Mouse (Mus musculus) left cerebral cortex, adult 18-20 months (tissue): ENCODE data around the gene Snx15. TPM values are rescaled to one million over a fixed set of nuclear protein-coding genes. Genes with fewer than 3 reads are reported as not detected.
"Not testable (repeated sequence)": the region's sequence is repeated elsewhere in the genome, so short reads cannot be mapped to it uniquely, and the experiment has no call there.

Experiments used
- DNase-seq, 2 experiments: peaks; one replicate each; pipeline ENCODE4 v3.0.0; 2021 to 2022; ENCODE audit warnings: low spot score in 2 of 2, mixed read lengths in 1 of 2
- long read RNA-seq, 2 experiments: library from polyadenylated mRNA; stranded (forward); transcript quantifications; one replicate each; pipeline ENCODE4 v2.0.0; 2021
- total RNA-seq, 2 experiments: library from RNA; stranded (reverse); gene quantifications; 2 replicates each; pipeline ENCODE4 v1.2.3; 2021

The Snx15 gene
- 10 to 100 TPM; 41.6 to 44.8 TPM for total RNA-seq
- long read RNA-seq, experiment 1, transcript Snx15-201 (8 exons, 1,635 nt), result major isoform, 48 of 62 reads
- long read RNA-seq, experiment 1, partial matches to known transcripts, result 4 of 62 reads
- long read RNA-seq, experiment 1, other reads (novel, unspliced or antisense), result 10 of 62 reads
- long read RNA-seq, experiment 2, transcript Snx15-201 (8 exons, 1,635 nt), result major isoform, 46 of 57 reads
- long read RNA-seq, experiment 2, partial matches to known transcripts, result 2 of 57 reads
- long read RNA-seq, experiment 2, other reads (novel, unspliced or antisense), result 9 of 57 reads

DNA sequence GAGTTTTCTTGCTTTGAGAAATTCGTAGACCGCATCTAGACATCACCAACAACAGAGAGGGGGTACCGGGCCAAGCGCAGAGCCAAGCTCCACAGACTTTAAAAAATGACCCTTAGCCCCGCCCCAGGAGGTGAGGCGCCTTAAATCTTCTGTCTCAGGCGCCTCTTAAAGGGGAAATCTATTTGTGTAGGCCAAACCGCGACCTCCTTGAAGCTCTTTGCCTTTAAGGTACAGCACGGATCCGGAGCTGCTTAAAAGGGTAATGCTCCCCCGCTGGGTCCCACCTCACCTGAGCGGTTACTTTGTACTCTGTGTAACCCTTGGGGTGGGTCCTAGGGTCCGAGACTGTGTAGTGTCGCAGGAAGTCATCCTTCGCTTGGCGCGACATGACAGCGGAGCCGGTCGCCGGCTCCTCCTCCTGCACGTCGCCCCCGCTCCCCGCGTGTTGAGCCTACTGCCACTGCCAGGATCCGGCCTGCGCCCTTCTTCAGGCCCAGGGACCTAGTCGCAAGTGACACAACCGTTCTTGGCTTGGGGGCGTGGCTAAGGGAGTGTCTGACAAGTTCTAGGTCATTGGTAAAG, at the start of gene Snx15:
Gene Snx15 (minus strand): TSS at position 545 of the 582 bp plus-strand sequence.
- DNase-seq, result peak; percentile 93 to 94

DNA sequence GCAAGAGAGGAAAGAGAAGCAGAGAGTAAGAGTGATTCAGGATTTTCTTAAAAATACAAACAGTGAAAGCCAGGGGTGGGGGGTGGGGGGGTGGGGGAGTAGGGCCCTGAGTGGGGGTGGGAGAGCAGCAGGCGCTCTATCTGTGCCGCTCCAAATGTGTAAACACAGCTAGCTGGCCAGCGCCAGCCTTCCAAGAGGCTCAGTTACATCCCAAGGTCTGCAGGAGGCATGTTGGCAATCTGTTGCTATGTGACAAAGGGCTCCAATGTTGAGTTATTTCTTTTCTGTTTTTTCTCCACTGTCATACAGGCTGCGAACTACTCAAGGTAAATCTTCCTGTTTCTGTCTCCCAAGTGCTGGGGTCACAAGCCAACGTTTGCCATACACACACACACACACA, 46.7 kb upstream of the Snx15 start:
- DNase-seq, result no peak

DNA sequence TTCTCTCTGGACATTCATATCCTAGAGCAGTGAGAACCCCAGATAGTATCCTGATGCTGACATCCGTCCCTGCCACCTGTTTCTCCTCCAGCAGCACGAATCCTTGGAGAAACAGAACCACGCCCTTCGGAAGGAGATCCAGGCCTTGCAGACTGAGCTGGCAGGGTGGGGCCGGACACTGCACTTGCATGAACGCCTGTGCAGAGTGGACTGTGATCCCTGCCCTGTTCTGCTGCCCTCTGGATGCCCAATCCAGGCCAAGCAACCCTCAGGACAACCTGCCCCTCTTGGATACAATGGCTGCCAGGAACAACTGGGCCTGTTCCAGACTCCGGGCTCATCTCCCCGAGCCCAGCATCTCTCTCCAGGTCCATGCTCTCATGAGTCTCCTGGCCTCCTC, 43.1 kb upstream of the Snx15 start:
- no peak for DNase-seq

DNA sequence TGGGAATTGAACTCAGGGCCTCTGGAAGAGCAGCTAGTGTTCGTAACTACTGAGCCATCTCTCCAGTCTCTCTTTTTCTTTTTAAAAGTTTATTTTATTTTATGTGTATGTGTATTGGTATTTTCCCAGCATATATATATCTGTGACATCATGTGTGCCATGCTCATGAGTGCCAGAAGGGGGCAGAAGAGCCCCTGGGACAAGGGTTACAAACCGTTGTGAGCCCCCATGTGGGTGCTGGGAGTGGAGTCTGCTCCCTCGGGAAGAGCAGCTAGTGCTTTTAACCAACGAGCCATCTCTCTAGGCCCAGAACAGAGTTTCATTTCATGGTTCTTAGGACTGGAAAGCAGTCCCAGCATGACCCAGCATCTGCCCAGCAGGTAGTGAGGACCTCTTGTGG, 38.6 kb upstream of the Snx15 start:
- no peak for DNase-seq

DNA sequence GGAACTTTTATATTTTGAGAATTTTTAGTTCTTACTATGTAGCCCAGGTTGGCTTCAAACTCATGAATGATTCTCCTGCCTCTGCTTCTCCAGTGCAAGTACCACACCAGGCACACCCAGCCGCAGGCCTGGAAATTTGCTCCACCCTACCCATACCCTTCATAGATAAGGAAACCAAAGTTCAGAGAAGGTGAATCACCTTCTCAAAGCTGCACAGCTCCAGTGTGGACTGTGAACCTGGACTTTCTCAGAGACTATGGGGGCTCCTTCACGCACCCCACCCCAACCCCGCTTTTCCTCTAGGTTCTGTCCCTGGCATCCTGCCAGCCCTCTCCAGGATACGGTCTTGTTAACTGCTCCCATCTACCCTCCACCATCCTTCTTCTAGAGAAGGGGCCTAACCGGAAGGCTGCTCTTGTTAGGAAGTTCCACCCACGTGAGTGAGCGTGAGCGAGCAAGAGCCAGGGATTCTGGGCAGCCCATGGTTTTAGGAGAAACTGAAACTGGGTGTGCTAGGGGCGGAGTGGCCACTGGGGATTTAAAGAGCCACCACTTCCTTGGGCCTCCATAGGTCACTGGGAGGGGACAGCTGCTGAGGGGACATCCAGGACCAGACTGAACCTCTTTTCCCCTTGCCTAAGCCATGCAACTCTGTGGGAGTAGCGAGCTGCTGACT, 35.9 kb upstream of the Snx15 start:
- no peak for DNase-seq

DNA sequence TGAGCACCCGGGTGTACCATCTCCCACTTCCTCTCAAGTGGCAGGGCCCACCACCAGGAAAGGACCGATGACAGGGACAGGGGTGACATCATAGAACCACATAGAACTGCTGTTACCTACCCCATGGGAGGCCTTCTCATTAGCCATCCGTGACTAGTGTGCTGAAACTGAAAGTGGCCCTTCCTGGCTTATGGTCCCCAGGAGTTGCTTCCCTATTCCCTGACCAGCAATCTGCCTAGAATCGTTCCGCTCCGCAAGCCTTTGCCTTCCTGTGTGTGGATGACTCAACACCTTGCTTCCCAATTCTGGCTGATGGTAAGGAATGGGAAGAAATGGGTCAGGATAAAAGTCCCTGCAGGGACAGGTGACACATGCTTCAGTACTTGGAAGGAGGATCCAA, 29.1 kb upstream of the Snx15 start:
- DNase-seq, result no peak

DNA sequence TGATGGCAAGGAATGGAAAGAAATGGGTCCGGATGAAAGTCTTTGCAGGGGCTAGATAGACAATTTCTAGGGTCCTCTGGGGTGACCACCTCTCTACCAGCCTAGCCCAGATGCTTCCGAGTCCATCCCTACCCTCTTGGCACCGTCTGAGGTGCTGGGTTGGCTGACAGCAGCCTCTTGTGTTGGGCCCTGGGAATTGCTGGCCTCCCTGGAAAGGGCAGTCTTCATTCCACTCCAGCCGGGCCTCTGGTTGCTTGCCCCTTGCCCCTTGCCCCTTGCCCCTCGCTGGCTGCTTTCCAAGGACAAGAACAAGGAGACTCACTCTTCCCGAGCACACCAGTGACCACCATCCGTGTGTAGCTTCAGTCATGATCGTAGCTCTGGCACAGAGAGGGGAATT, 28.3 kb upstream of the Snx15 start:
- DNase-seq, result no peak

DNA sequence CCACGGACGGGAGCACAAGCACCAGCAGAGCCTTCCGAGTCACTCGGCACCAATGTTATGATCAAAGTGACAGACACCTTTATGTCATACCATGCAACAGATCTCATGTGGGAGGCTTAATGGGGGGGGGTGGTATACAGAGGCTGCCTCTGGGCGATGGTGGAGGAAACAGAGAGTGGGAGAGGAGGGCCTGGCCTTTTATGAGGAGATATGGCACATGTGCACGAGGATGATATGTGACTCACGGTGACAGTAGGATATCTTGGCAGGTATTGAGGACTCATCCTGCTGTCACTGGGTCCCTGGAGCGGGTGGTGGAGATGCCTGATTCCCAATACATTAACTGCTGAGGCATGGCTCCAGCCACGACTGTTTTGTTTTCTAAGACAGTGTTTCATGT, 27.1 kb upstream of the Snx15 start:
- DNase-seq, result no peak

DNA sequence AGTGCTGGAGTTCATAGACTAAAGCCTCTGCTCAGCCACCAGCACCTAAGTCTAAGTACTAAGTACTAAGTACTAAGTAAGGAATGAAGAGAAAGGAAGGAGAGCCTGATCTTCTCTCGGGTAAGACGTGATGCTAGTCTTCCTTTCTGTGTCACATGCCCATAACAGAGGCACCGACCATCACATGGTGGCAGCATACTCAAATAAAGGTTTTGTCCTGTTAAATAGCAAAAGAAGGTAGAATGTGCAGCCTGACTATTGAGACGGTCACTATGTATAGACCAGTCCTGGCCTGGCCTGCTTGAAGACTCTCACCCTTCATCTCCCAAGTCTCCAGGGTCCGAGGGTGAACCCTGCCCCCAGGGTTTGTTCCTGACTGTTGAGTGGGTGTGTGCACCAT, 16.7 kb upstream of the Snx15 start:
- no peak for DNase-seq

DNA sequence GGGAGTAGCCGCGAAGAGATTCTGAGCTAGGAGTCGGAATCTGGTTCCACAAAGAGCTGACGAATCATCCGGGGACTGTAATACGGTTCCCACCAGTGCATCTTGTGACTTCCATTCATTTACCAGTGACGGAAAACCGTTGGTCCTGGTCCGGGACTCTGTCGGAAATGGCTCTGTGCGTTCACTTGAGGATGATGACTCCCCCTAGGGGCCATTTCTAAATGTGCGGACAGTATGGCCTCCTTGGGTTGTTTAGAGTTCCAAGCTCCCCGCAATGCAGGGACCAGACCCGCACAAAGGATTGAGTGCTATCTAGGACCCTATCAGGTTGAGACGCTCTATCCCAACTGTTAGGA, 13.3 kb upstream of the Snx15 start, which contains the start of gene Arl2:
Gene Arl2 (minus strand): TSS at position 155 of the 356 bp plus-strand sequence.
- peak; percentile 74 to 76 for DNase-seq

DNA sequence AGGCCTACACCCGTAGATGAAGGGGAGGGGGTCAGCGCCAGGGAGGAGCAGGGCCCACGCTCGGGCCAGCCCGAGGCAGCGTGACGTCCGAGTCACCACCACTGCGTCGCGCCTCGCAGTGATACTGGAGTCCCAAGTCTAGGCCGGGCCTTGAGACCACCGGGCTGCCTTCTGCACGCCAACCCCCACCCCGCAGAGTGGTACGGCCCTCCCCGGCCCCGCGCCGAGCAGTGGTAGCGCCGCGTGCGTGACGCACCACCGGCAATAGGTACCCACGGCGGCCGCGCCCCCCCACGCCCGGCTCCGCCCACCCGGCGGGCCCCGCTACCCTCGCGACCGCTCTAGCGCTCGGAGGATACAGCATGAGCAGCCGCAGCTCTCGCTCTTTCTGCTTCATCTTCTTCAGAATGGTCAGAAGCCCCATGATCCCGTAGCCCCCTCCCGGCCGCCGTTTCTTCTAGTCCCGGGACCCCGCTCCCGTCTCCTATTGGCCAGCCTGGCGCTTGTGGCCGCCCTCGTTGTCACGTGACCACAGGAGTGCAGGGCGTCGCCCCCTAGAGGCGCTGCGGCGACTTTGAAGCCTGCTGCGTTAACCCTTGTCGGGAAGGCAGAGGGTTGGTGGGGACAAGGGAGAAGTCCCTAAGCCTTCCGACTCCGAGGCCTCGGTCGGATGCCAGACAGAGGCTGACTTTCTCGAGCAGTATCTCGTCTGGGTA, 12.7 kb upstream of the Snx15 start, which contains the start of gene Batf2:
Gene Batf2 (plus strand): TSS at position 306 of the 716 bp plus-strand sequence.
- DNase-seq, result peak; percentile 87 to 91

DNA sequence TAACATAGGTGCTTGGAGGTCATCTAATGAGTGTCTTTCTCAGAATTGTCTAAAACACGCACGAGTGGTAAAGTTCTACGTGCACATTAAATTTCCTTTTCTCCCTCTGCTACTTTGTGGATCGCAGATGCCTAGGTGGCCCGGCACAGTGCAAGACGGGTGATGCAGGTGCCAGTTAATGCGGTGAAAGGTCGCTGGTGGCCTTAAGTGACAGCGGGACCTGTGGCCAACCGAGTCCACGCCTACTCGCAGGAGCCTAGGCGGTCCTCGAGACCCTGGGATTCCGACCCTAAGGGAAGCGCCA, 12.2 kb upstream of the Snx15 start:
- DNase-seq, result no peak

DNA sequence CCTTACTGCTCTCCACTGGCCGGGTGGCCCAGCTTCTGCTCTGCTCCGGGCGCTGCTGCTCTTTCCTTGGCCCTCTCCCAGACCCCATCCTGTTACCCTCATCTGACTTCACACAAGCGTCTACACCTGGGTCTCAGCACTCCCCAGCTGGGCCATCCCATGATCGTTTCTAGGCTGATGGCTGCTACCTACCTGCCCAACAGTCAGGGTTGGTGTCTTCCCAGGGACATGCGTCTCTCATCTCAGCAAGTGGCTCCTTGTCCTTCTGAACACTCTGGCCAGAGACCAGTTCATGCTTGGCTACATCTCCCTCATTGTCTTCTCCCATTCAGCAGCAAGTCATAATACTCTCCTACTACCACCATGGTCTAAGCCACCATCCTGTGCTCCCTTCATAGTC, 11.6 kb upstream of the Snx15 start:
- no peak for DNase-seq

DNA sequence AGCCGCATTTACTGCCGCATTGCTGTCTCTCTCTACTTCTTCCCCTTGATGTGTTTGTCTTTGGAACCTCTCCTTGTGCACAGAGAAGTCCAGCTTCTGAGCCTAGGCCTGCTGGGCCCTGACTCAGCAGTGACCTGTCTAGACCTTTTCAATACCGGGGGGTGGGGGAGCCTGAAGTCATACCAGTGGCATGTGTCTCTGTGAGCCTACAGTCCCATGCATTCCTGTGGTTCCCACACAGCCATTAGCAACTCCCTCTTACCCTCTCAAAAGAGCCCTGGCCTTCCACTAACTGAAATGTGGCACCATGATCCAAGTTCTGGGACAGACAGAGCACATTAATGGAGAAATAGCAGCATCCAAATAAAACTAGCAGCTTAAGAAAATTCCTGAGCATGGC, 8.3 kb upstream of the Snx15 start:
- DNase-seq, result no peak

DNA sequence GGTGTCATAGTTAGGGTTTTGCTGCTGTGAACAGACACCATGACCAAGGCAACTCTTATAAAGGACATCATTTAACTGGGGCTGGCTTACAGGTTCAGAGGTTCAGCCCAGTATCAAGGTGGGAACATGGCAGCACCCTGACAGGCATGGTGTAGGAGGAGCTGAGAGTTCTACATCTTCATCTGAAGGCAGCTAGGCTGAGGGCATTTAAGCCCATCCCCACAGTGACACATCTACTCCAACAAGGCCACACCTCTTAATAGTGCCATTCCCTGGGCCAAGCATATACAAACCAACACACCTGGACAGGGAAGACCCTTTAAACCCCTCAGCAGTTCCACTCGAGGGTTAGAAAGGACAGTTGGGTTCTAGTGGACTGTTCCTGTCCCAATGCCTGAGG, 5.1 kb upstream of the Snx15 start:
- DNase-seq, result not testable (repeated sequence)

DNA sequence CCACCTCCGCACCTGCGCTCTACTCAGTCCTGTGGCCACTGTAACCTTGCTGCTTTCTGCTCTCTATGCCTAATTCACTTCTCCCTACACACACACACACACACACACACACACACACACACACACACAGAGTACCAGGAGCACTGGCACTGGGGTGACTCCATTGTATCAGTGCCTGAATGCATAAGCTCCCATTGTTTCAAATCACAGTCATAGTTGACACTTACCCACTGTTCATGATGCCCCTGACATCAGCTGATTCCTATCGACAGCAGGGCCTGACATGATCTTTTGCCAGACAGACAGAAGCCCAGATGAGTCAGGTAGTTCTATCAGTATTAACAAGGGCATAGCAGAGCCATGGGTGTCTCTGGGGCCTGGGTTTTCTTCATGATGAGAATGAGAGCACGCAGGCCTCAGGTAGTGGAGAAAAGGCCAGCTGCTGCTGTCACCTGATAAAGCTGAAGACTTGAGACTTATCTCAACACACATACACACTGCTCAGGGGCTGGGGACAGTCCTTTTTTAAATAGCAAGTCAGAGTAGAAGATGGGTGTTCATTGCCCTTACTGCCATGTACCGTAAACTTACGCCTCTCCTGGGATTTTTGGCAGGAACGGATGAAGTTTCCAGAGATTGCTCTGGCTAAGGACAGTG, 4.2 kb upstream of the Snx15 start:
- DNase-seq, result no peak

DNA sequence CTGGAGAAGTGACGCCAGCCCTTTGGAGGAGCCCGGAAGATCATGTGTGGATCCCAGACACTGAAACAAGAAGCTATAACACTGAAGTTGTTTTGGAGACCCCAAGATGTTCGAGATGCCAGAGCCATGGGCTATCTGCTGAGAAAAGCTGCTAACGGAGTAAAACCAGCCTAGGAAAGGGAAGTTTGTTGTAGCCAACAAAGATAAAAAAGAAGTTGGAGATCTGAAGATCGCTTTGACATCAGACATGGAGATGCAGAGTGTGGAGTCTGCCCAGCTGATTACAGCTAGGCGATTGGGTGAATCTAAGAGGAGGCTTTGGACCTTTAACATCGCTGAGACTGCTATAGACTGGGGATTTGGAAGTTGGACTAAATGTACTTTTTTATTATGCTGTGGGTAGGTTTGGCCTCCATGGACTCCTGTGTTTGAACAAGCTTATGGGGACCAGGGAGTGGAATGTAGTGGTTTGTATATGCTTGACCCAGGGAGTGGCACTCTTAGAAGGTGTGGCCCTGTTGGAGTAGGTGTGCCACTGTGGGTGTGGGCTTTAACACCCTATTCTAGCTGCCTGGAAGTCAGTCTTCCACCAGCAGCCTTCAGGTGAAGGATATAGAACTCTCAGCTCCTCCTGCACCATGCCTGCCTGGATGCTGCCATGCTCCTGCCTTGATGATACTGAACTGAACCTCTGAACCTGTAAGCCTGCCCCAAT, 2.5 kb upstream of the Snx15 start:
- not testable (repeated sequence) for DNase-seq

DNA sequence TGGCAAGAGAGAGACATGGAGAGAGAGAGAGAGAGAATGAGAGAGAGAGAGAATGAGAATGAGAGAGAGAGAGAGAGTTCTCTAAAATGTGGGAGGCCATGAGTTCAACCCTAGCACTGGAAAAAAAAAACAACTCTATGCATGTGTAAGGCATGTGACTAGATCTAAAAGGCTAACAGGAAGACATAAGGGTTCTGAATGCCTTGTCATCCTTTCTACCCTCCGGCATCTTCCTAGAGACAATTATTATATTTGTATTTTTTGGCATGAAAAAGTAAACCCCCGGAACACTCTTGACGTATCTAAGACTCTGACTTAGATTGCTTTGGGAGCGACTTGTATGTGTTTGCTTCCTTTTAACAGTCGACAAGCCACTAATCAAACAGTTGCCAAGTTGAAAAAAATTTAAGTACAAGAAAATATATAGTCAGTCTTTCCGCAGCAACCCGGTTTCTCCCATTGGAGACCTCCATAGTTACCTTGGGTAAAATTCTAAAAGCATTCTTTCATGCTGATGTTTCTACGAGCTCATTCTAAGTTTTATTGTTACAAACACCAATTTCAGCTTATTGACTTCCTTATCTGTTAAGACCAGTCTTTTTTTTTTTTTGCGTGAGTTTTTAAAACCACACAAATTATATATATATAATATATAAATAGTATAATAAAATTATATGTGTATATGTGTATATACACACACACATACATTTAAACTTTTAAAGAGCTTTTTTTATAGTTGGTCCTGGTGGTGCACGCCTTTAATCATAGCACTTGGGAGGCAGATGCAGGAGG, 1.1 kb downstream of the Snx15 start:
- no peak for DNase-seq

DNA sequence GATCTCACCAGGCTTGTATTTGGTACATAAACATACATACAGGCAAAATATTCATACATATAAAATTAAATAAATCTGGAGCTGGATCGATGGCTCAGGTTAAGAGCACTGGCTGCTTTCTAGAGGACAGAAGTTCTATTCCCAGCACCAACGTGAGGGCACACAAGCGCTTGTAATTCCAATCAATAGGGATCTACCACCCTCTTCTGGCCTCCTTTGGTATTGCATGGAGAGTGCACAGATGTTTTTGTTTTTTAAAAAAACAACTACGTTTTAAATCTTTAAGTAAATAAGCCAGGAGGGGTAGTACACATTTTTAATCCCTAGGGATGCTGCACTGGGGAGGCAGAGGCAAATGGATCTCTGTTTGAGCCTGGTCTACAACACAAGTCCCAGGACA, 1.8 kb downstream of the Snx15 start:
- peak in 1 of 2 experiments; percentile 50 for DNase-seq

DNA sequence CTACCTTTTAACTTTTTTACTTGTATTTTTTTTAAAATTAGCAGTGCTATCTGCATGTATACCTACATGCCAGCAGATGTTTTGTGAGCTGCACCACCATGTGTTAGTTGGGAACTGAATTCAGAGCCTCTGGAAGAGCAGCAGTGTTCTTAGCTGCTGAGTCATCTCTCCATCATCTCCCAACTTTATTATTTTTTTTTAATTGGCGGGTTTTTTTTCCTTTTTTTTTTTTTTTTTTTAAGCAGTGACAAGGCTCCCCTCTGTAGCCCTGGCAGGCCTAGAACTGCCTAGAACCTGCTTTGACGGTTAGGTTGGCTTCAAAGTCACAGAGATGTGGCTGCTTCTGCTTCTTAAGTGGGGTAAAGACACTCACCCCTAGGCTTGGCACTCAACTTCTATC, 3.2 kb downstream of the Snx15 start:
- no peak for DNase-seq
